Mouse (Mus musculus): ENCODE results near the gene Hist1h3c.
"Not testable (repeated sequence)": the region's sequence is repeated elsewhere in the genome, so short reads cannot be mapped to it uniquely, and the experiment has no call there.

The Hist1h3c gene

GRCm38 (mm10) chr13:23745381-23746161 is at the start of gene Hist1h3c:
Gene Hist1h3c (minus strand): TSS chr13:23745602.
- DNase-seq (ENCODE audit: low spot score in 2 of 2) = peak in 1 of 2 experiments; percentile 90

GRCm38 (mm10) chr13:23792520-23792919 is 47.1 kb upstream of the Hist1h3c start:
- DNase-seq (ENCODE audit: low spot score in 2 of 2) = peak in 1 of 2 experiments; percentile 50

- no peak for DNase-seq (ENCODE audit: low spot score in 2 of 2)
Observed at GRCm38 (mm10) chr13:23779025-23779424, 33.6 kb upstream of the Hist1h3c start.

- no peak for DNase-seq (ENCODE audit: low spot score in 2 of 2)
Observed at GRCm38 (mm10) chr13:23778339-23778738, 32.9 kb upstream of the Hist1h3c start.

GRCm38 (mm10) chr13:23772561-23773313 is 27.3 kb upstream of the Hist1h3c start:
- peak in 1 of 2 experiments; percentile 42 for DNase-seq (ENCODE audit: low spot score in 2 of 2)

- DNase-seq (ENCODE audit: low spot score in 2 of 2) = not testable (repeated sequence)
Observed at GRCm38 (mm10) chr13:23769613-23770012, 24.2 kb upstream of the Hist1h3c start, which contains the start of gene Trim38. Gene Trim38 (plus strand): TSS chr13:23769913.

- DNase-seq (ENCODE audit: low spot score in 2 of 2) = no peak
Observed at GRCm38 (mm10) chr13:23768834-23769397, 23.5 kb upstream of the Hist1h3c start.

- DNase-seq (ENCODE audit: low spot score in 2 of 2) = no peak
Observed at GRCm38 (mm10) chr13:23766772-23767171, 21.4 kb upstream of the Hist1h3c start.

- no peak for DNase-seq (ENCODE audit: low spot score in 2 of 2)
Observed at GRCm38 (mm10) chr13:23765172-23765513, 19.7 kb upstream of the Hist1h3c start.

- DNase-seq (ENCODE audit: low spot score in 2 of 2) = no peak
Observed at GRCm38 (mm10) chr13:23764324-23765171, 19.1 kb upstream of the Hist1h3c start.

- peak in 1 of 2 experiments; percentile 89 for DNase-seq (ENCODE audit: low spot score in 2 of 2)
Observed at GRCm38 (mm10) chr13:23763586-23764323, 18.4 kb upstream of the Hist1h3c start, which contains the start of gene Hist1h1a. Gene Hist1h1a (plus strand): TSS chr13:23763666.

- DNase-seq (ENCODE audit: low spot score in 2 of 2) = no peak
Observed at GRCm38 (mm10) chr13:23763242-23763585, 17.8 kb upstream of the Hist1h3c start.

- DNase-seq (ENCODE audit: low spot score in 2 of 2) = peak in 1 of 2 experiments; percentile 76
Observed at GRCm38 (mm10) chr13:23761871-23762821, 16.7 kb upstream of the Hist1h3c start, which contains the start of gene Hist1h3a. Gene Hist1h3a (minus strand): TSS chr13:23762386.

GRCm38 (mm10) chr13:23760972-23761864 is 15.8 kb upstream of the Hist1h3c start, which contains the start of gene Hist1h4a:
Gene Hist1h4a (minus strand): TSS chr13:23761230.
- peak; percentile 96 to 99 for DNase-seq (ENCODE audit: low spot score in 2 of 2)

- DNase-seq (ENCODE audit: low spot score in 2 of 2) = no peak
Observed at GRCm38 (mm10) chr13:23760240-23760971, 15.0 kb upstream of the Hist1h3c start.

- no peak for DNase-seq (ENCODE audit: low spot score in 2 of 2)
Observed at GRCm38 (mm10) chr13:23759916-23760239, 14.5 kb upstream of the Hist1h3c start.

- no peak for DNase-seq (ENCODE audit: low spot score in 2 of 2)
Observed at GRCm38 (mm10) chr13:23759251-23759771, 13.9 kb upstream of the Hist1h3c start.

- DNase-seq (ENCODE audit: low spot score in 2 of 2) = no peak
Observed at GRCm38 (mm10) chr13:23757921-23758320, 12.5 kb upstream of the Hist1h3c start.

Data from left cerebral cortex, adult 9 months (tissue).